Mouse (Mus musculus): ENCODE results near the gene Tlr6. TPM values are rescaled to one million over a fixed set of nuclear protein-coding genes. Genes with fewer than 3 reads are reported as not detected.

Gene Tlr6
- total RNA-seq, 2 experiments from 2014 or later, result 10.9 TPM; not detected in 1

DNA sequence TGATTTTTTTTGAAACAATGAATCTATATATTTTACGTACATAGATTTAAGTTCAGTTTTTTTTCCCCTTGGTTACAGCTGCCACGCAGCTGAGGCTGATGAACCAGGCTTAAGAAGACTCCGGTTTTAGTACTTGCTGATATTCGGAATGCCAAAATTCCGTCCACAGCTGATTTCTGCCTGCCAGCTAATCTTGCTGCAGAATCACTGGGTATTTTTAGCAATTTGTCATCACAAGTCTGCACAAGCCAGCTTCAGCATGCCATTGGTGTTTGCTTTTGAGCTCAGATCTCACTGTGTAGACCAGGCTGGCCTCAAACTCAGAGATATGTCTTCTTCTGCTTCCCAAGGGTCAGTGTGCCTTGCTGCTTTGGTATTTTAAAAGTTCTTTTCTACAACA is 8.4 kb downstream of the Tlr6 start:
- no peak for ATAC-seq (replicated peaks; ENCODE audit: low FRiP score, poor library complexity, severe bottlenecking)

DNA sequence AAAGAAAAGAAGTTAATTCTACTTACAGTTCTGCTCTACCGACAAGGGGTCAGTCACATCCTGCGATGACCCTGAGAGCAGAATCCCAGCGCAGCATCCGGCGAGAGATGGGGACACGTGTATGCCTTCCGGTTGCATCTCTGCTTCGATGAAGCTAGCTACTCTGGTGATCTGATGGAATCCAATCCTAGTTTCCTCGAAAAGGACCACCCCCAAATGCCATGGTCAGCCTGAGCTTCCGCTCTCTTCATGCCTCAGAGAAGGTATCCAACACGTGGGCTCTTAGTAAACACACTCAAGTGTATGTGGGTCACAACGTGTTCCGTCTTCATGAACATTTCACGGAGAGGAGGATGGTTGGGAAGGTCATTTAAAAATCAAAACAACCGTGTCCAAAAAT is 27.1 kb downstream of the Tlr6 start:
- no peak for ATAC-seq (replicated peaks; ENCODE audit: low FRiP score, poor library complexity, severe bottlenecking)

DNA sequence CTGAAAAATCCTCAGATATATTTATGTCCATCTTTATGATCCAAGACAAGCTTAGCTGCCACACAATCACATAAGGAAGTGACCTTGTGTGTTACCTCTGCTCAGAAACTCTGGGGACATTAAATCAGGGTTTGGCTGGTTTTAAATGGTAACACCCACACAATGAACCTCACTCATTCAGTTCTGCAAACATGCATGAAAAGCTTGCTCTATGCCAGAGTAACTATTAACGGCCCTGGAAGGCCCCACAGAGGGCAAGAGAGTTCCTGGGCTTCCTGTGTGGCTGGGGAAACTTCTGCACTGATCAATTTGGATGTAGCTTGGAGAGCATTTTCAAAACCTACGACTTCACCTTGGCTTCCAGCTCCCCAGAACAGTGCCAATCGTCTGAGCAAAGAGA is 27.7 kb downstream of the Tlr6 start:
- no peak for ATAC-seq (replicated peaks; ENCODE audit: low FRiP score, poor library complexity, severe bottlenecking)

DNA sequence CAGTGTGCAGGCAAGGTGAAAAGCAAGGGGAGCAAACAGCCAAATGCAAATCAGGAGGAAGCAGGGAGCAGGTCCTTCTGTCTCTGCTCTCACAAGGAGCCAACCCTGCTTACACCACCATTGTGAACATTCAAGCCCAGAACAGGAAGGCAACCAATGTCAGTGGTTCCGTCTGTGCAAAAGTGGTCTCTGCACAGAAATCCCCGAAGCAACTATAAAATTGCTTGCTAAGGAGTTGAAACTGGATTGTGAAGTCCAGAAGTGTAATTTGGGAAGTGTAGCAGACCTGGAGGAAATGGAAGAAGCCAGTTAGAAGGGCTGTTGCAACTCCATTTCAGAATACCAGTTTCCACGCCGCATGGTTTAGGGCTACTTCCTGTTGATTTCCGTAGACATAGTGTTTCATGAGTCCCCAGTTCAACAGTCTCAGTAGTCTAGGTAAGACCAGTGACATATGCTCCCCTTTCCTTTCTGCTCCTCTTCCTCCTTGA is 37.0 kb downstream of the Tlr6 start:
- no peak for ATAC-seq (replicated peaks; ENCODE audit: low FRiP score, poor library complexity, severe bottlenecking)

DNA sequence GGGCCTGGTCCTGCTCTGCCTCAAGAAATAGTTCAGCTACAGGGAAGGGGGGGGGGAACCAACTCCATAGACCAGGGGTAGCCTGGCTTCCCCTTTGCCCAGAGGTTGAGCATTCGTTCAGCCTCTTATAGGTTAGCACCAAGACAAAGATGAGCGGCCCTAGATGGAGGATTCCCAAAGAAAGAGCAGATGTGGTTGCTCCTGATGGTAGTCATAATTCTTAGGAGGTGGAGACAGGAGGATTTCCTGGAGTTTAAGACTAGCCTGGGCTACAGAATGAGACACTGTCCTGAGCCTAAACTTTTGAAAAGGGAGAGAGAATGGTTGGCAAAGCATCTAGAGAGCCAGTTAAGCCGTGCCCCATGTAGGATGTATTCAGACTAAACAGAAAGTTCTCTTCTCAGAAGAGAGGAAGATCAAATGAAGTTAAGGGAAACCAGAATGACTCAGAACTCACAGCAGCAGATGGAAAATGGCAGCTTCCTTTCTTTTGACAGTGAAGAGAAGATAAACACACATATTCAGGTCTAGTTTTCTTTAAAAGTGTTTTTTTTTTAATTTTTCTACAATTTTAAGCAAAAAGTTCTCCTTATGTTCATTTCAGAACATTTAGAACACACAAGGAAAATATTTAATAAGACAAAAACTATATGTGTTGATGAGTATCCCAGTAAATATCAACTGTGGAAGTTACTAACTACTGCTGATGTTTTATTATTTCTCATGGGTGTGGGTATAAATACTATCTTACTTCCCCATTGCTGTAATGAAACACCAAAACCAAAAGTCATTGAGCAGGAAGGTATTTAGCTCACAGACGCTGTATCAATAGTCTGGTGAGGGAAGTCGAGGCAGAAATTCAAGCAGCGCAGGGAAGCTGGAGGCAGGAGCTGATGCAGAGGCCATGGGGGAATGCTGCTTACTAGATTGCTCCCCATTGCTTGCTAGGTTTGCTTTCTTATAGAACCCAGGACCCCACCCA is 41.0 kb downstream of the Tlr6 start:
- no peak for ATAC-seq (replicated peaks; ENCODE audit: low FRiP score, poor library complexity, severe bottlenecking)

DNA sequence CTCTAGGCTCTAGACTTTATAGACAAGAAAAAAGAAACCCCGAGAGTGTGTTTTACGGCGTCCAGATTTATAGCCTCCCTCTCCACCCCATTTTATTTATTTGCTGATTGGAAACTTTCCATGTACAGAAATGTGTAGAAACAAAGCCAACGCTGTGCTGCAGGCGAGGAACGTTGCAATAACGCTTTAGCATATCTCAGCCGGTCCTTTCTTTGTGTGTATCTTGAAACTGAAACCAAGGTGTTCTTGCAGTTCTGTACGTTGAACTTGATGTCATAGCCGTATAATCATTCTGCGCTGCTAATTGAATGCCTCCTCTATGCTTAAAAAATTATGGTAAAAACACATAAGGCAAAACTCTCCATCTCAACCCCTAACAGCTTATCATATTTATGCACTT is 42.2 kb downstream of the Tlr6 start:
- ATAC-seq (replicated peaks; ENCODE audit: low FRiP score, poor library complexity, severe bottlenecking), result no peak

DNA sequence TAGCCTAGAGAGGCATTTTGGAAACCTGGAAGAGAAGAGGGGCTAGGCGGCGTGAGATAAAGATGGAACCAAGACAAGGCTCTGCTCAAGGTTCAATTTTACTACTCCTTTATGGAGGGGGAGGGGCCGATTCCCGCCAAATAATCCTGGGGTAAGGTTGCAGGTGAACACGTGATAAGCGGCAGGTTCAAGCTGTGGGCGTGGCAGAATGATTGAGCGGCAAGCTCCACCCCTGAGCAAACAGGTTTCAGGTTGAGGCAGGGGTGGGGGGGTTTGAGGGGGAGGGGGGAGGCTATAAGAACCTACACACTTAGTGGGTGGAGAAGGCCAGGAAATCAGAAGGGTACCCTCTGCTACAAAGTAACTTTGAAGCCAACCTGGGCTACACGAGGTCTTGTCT is 42.7 kb downstream of the Tlr6 start:
- no peak for ATAC-seq (replicated peaks; ENCODE audit: low FRiP score, poor library complexity, severe bottlenecking)

DNA sequence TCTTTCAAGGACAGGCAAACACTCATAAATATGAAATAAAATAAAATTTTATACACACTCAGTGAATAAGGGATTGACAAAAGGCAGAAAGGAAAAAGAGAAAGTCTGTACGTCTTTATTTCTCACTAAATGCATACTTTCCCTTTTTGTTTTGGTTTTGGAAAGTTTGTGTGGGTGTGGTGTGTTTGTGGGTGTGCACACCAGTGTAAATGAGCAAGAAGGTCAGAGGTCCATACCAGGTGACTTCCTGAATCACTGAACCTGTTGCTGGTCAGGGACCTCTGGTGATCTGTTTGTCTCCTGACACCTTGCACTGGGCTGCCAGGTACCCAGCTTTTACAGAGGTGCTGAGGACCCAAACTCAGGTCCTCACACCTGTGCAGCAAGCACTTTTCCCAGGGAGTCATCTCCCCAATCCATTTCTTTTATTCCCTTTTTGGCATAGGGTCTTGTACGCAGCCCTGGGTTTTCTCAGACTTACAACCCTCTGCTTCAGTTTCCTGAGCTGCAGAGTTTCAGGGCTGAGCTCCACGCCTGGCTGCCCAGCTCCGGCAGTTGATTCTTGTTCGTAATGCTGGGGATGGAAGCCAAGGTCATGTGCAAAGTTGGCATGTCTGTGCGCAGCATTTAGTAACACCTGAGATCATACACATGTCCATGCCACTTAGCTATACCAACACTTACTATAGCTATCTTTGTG is 51.2 kb downstream of the Tlr6 start:
- no peak for ATAC-seq (replicated peaks; ENCODE audit: low FRiP score, poor library complexity, severe bottlenecking)

DNA sequence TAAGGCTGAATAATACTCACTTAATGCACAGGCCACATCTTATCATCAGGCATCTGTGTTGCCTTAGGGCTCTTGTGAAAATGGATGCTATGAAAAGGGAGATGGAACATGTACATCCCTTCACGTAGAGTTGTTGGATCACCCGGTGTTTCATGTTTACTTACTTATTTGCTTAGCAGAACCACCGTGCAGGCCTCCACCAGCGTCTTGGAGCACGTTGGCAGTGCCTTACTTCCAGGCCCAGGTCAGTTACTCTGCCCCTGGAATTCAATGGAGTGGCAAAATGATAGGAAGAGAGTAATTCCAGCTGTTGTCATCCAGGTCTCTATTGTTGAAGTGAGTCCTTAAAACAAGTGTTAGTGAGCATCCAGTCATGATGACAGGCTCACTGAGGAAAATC is 52.0 kb downstream of the Tlr6 start:
- no peak for ATAC-seq (replicated peaks; ENCODE audit: low FRiP score, poor library complexity, severe bottlenecking)

DNA sequence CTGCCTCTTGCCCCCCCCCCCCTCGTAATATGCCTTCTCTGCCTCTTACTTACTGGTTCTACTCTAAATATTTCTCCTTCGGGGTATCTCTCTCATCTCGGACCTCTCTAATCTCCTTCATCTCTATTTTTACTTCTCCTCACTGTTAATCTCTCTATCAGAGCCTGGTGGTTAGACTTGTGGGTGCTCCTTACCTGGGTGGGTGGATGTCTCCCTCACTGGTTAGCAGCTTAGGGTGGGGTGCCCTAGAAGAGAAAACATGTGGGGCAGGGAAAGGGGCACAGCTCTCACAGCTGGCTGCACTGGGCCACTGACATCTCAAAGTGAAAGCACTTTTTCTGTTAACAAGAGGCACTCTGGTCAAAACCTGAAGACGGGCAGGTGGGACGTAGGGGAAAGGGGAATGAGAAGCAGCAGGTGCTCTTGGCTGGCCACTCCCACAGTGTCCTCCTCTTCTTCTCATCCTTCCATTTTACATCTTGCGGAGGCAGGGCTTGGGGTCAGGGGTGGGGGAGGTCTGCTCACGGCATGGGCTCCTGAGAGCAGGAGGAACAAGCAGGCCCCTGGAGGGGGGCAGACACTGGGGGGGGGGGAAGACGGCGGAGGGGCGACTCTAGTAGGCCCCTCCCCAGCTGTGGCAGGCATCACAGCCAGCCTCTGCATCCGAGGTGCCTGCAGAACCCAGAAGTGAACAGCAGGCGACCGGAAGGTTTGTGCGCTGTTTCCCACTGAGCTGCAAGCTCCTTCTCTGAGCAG is 54.2 kb downstream of the Tlr6 start:
- no peak for ATAC-seq (replicated peaks; ENCODE audit: low FRiP score, poor library complexity, severe bottlenecking)

Other genes starting within 250 kb of the Tlr6 start
- 583 and 622 TPM in 2 replicates for gene Klf3, start 156.7 kb downstream of the Tlr6 start, total RNA-seq (2015; ENCODE audit: low replicate concordance)
- 406 and 427 TPM in 2 replicates for gene Klf3, start 156.7 kb downstream of the Tlr6 start, total RNA-seq (2017; ENCODE audit: low replicate concordance)
- gene Tlr1, start 26.5 kb downstream of the Tlr6 start, total RNA-seq (2015; ENCODE audit: low replicate concordance), result 2.9 and 6.5 TPM in 2 replicates
- 0.64 and 2.4 TPM in 2 replicates for gene Tlr1, start 26.5 kb downstream of the Tlr6 start, total RNA-seq (2017; ENCODE audit: low replicate concordance)
- gene Fam114a1, start 10.0 kb upstream of the Tlr6 start, total RNA-seq (2015; ENCODE audit: low replicate concordance), result 2.5 TPM in 1 of 2 replicates, not detected in the other
- 1.5 and 1.8 TPM in 2 replicates for gene Fam114a1, start 10.0 kb upstream of the Tlr6 start, total RNA-seq (2017; ENCODE audit: low replicate concordance)
- 2.5 and 4.0 TPM in 2 replicates for gene Tmem156, start 132.0 kb upstream of the Tlr6 start, total RNA-seq (2015; ENCODE audit: low replicate concordance)
- gene Tmem156, start 132.0 kb upstream of the Tlr6 start, total RNA-seq (2017; ENCODE audit: low replicate concordance), result 2.1 and 16.3 TPM in 2 replicates
- gene Klhl5, start 147.4 kb upstream of the Tlr6 start, total RNA-seq (2015; ENCODE audit: low replicate concordance), result 14.4 and 22.2 TPM in 2 replicates
- gene Klhl5, start 147.4 kb upstream of the Tlr6 start, total RNA-seq (2017; ENCODE audit: low replicate concordance), result 6.4 and 6.8 TPM in 2 replicates
- gene Wdr19, start 239.6 kb upstream of the Tlr6 start, total RNA-seq (2015; ENCODE audit: low replicate concordance), result 0.42 and 2.2 TPM in 2 replicates
- gene Wdr19, start 239.6 kb upstream of the Tlr6 start, total RNA-seq (2017; ENCODE audit: low replicate concordance), result 0.13 and 0.61 TPM in 2 replicates